9 mouse cellular contexts compared by ENCODE assay signal in genomic region chr10:81596611-81597010, GRCm38 (mm10). TPM values are rescaled to one million over a fixed set of nuclear protein-coding genes. Genes with fewer than 3 reads are reported as not detected.
A peak's percentile ranks its signal among the peaks of the same experiment; 100 is the strongest.
DNase-seq lines count a peak whose midpoint lies in the region.
"Had no signal": no experiment of that assay in that cellular context is flagged by ENCODE, and none has a peak within 500 bp of the region (broad histone marks: within the 10 kb centered on the region; RNA-seq: fewer than 3 reads in every experiment).

No protein-coding gene starts in this region.

- peak; percentile 28 to 50 for DNase-seq in cerebellum, postnatal 10 days
- no peak for DNase-seq in cerebellum, postnatal 25 days
- peak; percentile 24 for DNase-seq in Muller cell, postnatal 12 days (ENCODE audit: inconsistent ontology term)
- DNase-seq in gastrocnemius, postnatal 36 days = peak; percentile 42 to 45
- peak; percentile 66 for DNase-seq in limb, embryonic 10.5 days (ENCODE audit: low spot score)
- DNase-seq in neural tube, embryonic 10.5 days (ENCODE audit: extremely low spot score, low spot score) = peak; percentile 52
- DNase-seq in thymus, postnatal 4 days = no peak
- DNase-seq in right cerebral cortex, postnatal 10 days (ENCODE audit: low spot score in 2 of 2) = no peak

- intact Hi-C loops in gastrocnemius, postnatal 36 days (cut with DNase I) = no loop called here

- H3K36me3 ChIP-seq in limb, embryonic 10.5 days = no peaks in the 10 kb centered on the region

- peak overlapping the region; percentile 38 for H3K4me3 ChIP-seq in limb, embryonic 10.5 days
- H3K4me3 ChIP-seq: erythroblast, embryonic 14.5 days had no signal

- no peaks in the 10 kb centered on the region for H3K9me3 ChIP-seq in limb, embryonic 10.5 days (replicated peaks)

- H3K27ac ChIP-seq in limb, embryonic 10.5 days = peak overlapping the region; percentile 89

- peaks cover 78% of the 10 kb centered on the region for H3K4me1 ChIP-seq in limb, embryonic 10.5 days

- H3K27me3 ChIP-seq in limb, embryonic 10.5 days (ENCODE audit: low read depth, poor library complexity, severe bottlenecking) = peaks cover 46% of the 10 kb centered on the region

- WGBS in limb, embryonic 10.5 days = 1% methylated on average over 10 of the region's 10 CpGs

RNA-seq across cellular contexts. Expression of gene Tle6, which starts 4.3 kb away (rescaled TPM):
- total RNA-seq in gastrocnemius, postnatal 36 days (2021) = 1 to 10 TPM; 4.2 to 4.9 TPM
- 12.6 and 15.5 TPM in 2 replicates for polyA plus RNA-seq in limb, embryonic 10.5 days (2016; fragmentation: Nextera tagmentation; extraction: Ambion mirVana)

RNA-seq across cellular contexts. Expression of gene BC025920, which starts 9.5 kb away (rescaled TPM):
- 1 to 10 TPM; 2.3 TPM for total RNA-seq in gastrocnemius, postnatal 36 days (2021)
- polyA plus RNA-seq in limb, embryonic 10.5 days (2016; fragmentation: Nextera tagmentation; extraction: Ambion mirVana) = 1.4 TPM in 2 replicates

RNA-seq across cellular contexts. Expression of gene Tle2, which starts 22.2 kb away (rescaled TPM):
- 1 to 10 TPM; 4.4 to 4.7 TPM for total RNA-seq in gastrocnemius, postnatal 36 days (2021)
- polyA plus RNA-seq in limb, embryonic 10.5 days (2016; fragmentation: Nextera tagmentation; extraction: Ambion mirVana) = 17.1 and 28.2 TPM in 2 replicates

RNA-seq across cellular contexts. Expression of gene Sirt6, which starts 31.0 kb away (rescaled TPM):
- 1 to 10 TPM; 3.5 to 4.1 TPM for total RNA-seq in gastrocnemius, postnatal 36 days (2021)
- 53.3 and 58.5 TPM in 2 replicates for polyA plus RNA-seq in limb, embryonic 10.5 days (2016; fragmentation: Nextera tagmentation; extraction: Ambion mirVana)

RNA-seq across cellular contexts. Expression of gene Ankrd24, which starts 31.7 kb away (rescaled TPM):
- total RNA-seq in gastrocnemius, postnatal 36 days (2021) = 1 to 10 TPM; 7.0 to 8.7 TPM
- polyA plus RNA-seq in limb, embryonic 10.5 days (2016; fragmentation: Nextera tagmentation; extraction: Ambion mirVana) = 8.0 and 8.6 TPM in 2 replicates

Comparison
In these comparisons a context has a peak if more than half of its experiments do, and no peak if none do; other contexts are left out.
1. DNase-seq: peak in cerebellum, postnatal 10 days (2 of 2), Muller cell, postnatal 12 days (single experiment), gastrocnemius, postnatal 36 days (2 of 2), limb, embryonic 10.5 days (single experiment) and neural tube, embryonic 10.5 days (single experiment); none in cerebellum, postnatal 25 days (0 of 2), thymus, postnatal 4 days (single experiment) and right cerebral cortex, postnatal 10 days (0 of 2).